Comparison of ENCODE assay signal across 12 mouse cellular contexts in genomic region chr12:82588846-82589630, GRCm38 (mm10). TPM values are rescaled to one million over a fixed set of nuclear protein-coding genes. Genes with fewer than 3 reads are reported as not detected.
DNase-seq lines count a peak whose midpoint lies in the region; ATAC-seq and TF ChIP-seq lines count a peak whose summit lies in the region.
"Had no signal": no experiment of that assay in that cellular context is flagged by ENCODE, and none has a peak within 500 bp of the region (broad histone marks: within the 10 kb centered on the region; RNA-seq: fewer than 3 reads in every experiment).

No protein-coding gene starts in this region.

- ATAC-seq in kidney, embryonic 15.5 days (replicated peaks; ENCODE audit: low FRiP score) = 0 out of 2 replicates have a peak, but pooled peaks have one; percentile 27
- no peak for ATAC-seq in hindbrain, embryonic 16.5 days
- no peak for ATAC-seq in activated CD4-positive, CD25-positive, alpha-beta regulatory T cell, adult 4 months
- no peak for ATAC-seq in forebrain, embryonic 13.5 days
- ATAC-seq: liver, embryonic 12.5 days had no signal

- intact Hi-C loops in gastrocnemius, adult 2 months (cut with DNase I) = no loop called here
- intact Hi-C loops in gastrocnemius, postnatal 36 days (cut with DNase I) = no loop called here

- peak; percentile 27 for DNase-seq in gastrocnemius, adult 2 months
- DNase-seq in gastrocnemius, postnatal 36 days = no peak
- no peak for DNase-seq in kidney, adult 8-10 months
- peak; percentile 35 for DNase-seq in brain, embryonic 14.5 days (ENCODE audit: low read depth)
- DNase-seq: cerebellum, adult 9-10 months; heart, adult 18-20 months; lung, postnatal 36 days had no signal

- no peak overlapping the region for H3K27ac ChIP-seq in gastrocnemius, adult 2 months
- H3K27ac ChIP-seq in kidney, embryonic 15.5 days = no peak overlapping the region
- H3K27ac ChIP-seq in hindbrain, embryonic 16.5 days (ENCODE audit: low read depth, low read length) = no peak overlapping the region
- no peak overlapping the region for H3K27ac ChIP-seq in forebrain, embryonic 13.5 days
- H3K27ac ChIP-seq: liver, embryonic 12.5 days had no signal

- no peak overlapping the region for H3K9ac ChIP-seq in kidney, embryonic 15.5 days
- H3K9ac ChIP-seq in hindbrain, embryonic 16.5 days (ENCODE audit: low read depth, low read length) = no peak overlapping the region
- no peak overlapping the region for H3K9ac ChIP-seq in forebrain, embryonic 13.5 days
- H3K9ac ChIP-seq: liver, embryonic 12.5 days had no signal

- TF ChIP-seq POLR2A in brain, embryonic 14.5 days (IDR thresholded peaks at IDR 0.05; ENCODE audit: borderline replicate concordance, extremely low read depth, insufficient read depth, insufficient read length, poor library complexity, severe bottlenecking) = no peak

- no peak for TF ChIP-seq CTCF in gastrocnemius, adult 2 months (IDR thresholded peaks at IDR 0.05)
- no peak for TF ChIP-seq CTCF in brain, embryonic 14.5 days (IDR thresholded peaks at IDR 0.05; ENCODE audit: borderline replicate concordance, extremely low read depth, insufficient read depth, insufficient read length)

- no peak overlapping the region for H3K4me3 ChIP-seq in gastrocnemius, adult 2 months
- H3K4me3 ChIP-seq in kidney, embryonic 15.5 days (replicated peaks) = no peak overlapping the region
- H3K4me3 ChIP-seq in hindbrain, embryonic 16.5 days (ENCODE audit: low read length) = no peak overlapping the region
- no peak overlapping the region for H3K4me3 ChIP-seq in forebrain, embryonic 13.5 days
- H3K4me3 ChIP-seq: liver, embryonic 12.5 days had no signal

- peaks cover 30% of the 10 kb centered on the region for H3K4me1 ChIP-seq in kidney, embryonic 15.5 days
- peaks cover 12% of the 10 kb centered on the region for H3K4me1 ChIP-seq in hindbrain, embryonic 16.5 days (ENCODE audit: control insufficient read depth, insufficient read depth, low read depth, low read length)
- H3K4me1 ChIP-seq in forebrain, embryonic 13.5 days = no peaks in the 10 kb centered on the region
- H3K4me1 ChIP-seq: liver, embryonic 12.5 days had no signal

- H3K9me3 ChIP-seq in kidney, embryonic 15.5 days (replicated peaks) = no peaks in the 10 kb centered on the region; the same call in 1 of the 2 replicates
- no peaks in the 10 kb centered on the region; the same call in 1 of the 2 replicates for H3K9me3 ChIP-seq in hindbrain, embryonic 16.5 days (ENCODE audit: control insufficient read depth, low read length)
- peaks cover 6% of the 10 kb centered on the region; the same call in 1 of the 2 replicates for H3K9me3 ChIP-seq in forebrain, embryonic 13.5 days (replicated peaks)

- H3K36me3 ChIP-seq in kidney, embryonic 15.5 days = no peaks in the 10 kb centered on the region
- H3K36me3 ChIP-seq in hindbrain, embryonic 16.5 days (ENCODE audit: control insufficient read depth, insufficient read depth, low read length) = no peaks in the 10 kb centered on the region
- H3K36me3 ChIP-seq in forebrain, embryonic 13.5 days (ENCODE audit: poor library complexity, severe bottlenecking) = no peaks in the 10 kb centered on the region
- H3K36me3 ChIP-seq: liver, embryonic 12.5 days had no signal

- H3K27me3 ChIP-seq in kidney, embryonic 15.5 days = no peaks in the 10 kb centered on the region
- no peaks in the 10 kb centered on the region for H3K27me3 ChIP-seq in hindbrain, embryonic 16.5 days (replicated peaks; ENCODE audit: control insufficient read depth, insufficient read depth, low read length)
- H3K27me3 ChIP-seq in forebrain, embryonic 13.5 days = no peaks in the 10 kb centered on the region
- H3K27me3 ChIP-seq: liver, embryonic 12.5 days had no signal

- 33% methylated on average over 18 of the region's 19 CpGs for WGBS in kidney, embryonic 15.5 days
- 29% methylated on average over 18 of the region's 19 CpGs for WGBS in hindbrain, embryonic 16.5 days
- WGBS in forebrain, embryonic 13.5 days = 38% methylated on average over 18 of the region's 19 CpGs

- no peak overlapping the region for H3K4me2 ChIP-seq in kidney, embryonic 15.5 days
- H3K4me2 ChIP-seq in hindbrain, embryonic 16.5 days (ENCODE audit: low read length) = peak overlapping the region; percentile 16; the same call in 1 of the 2 replicates
- no peak overlapping the region for H3K4me2 ChIP-seq in forebrain, embryonic 13.5 days
- H3K4me2 ChIP-seq: liver, embryonic 12.5 days had no signal

RNA-seq across cellular contexts. Expression of gene Rgs6, which starts 0.9 kb away (rescaled TPM):
- under 1 TPM; 0.61 to 0.75 TPM for total RNA-seq in gastrocnemius, adult 2 months (2021)
- under 1 TPM; 0.44 to 0.48 TPM for total RNA-seq in gastrocnemius, postnatal 36 days (2021)
- 1.8 and 2.0 TPM in 2 replicates for polyA plus RNA-seq in kidney, embryonic 15.5 days (2015; fragmentation: Nextera tagmentation; extraction: Ambion mirVana)
- polyA plus RNA-seq in brain, embryonic 14.5 days (2012; rRNA removed) = 4.8 and 8.0 TPM in 2 replicates
- 9.1 and 10.1 TPM in 2 replicates for polyA plus RNA-seq in hindbrain, embryonic 16.5 days (2015; fragmentation: Nextera tagmentation; extraction: Ambion mirVana)
- under 1 TPM in 1 of 2 experiments, not detected in 1; 0.49 TPM for polyA plus RNA-seq in activated CD4-positive, CD25-positive, alpha-beta regulatory T cell, adult 4 months (2017; shearing (Covaris generic))
- 2.8 and 4.5 TPM in 2 replicates for polyA plus RNA-seq in forebrain, embryonic 13.5 days (2015; fragmentation: Nextera tagmentation; extraction: Ambion mirVana)

Comparison
In these comparisons a context has a peak if more than half of its experiments do, and no peak if none do; other contexts are left out.
1. DNase-seq: peak in gastrocnemius, adult 2 months (single experiment) and brain, embryonic 14.5 days (single experiment); none in gastrocnemius, postnatal 36 days (0 of 2) and kidney, adult 8-10 months (0 of 2).